Mouse (Mus musculus) gastrocnemius, postnatal 36 days (tissue): ENCODE data around the gene Nek4. TPM values are rescaled to one million over a fixed set of nuclear protein-coding genes. Genes with fewer than 3 reads are reported as not detected.

Source experiments
- DNase-seq, 2 experiments: peaks; one replicate each; pipeline ENCODE4 v3.0.0; 2022
- intact Hi-C: fragments of 180-260 bp; cut with DNase I; formaldehyde crosslinking; loops from one replicate; pipeline ENCODE4 v1.15.1; 2025
- total RNA-seq, 2 experiments: library from RNA; stranded (reverse); gene quantifications; 2 replicates each; pipeline ENCODE4 v1.2.3; 2021

Gene Nek4
- total RNA-seq, 2 experiments from 2014 or later = 4.7 TPM

DNA sequence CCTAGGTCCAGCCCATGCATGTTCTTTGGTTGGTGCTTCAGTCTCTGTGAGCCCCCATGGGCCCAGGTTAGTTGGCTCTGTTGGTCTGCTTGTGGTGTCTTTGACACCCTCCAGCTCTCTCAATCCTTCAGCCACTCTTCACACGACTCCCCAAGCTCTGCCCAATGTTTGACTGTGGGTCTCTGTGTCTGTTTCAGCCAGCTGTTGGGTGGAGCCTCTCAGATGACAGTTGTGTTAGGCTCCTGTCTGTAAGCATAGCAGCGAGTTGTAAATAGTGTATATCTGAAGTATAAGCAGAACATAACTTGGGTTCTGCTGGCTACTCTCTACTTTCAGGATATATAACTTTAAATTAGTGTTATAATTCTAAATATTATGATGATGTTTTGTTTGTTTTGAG lies 7.3 kb downstream of the Nek4 start:
- intact Hi-C loops = no loop called here

DNA sequence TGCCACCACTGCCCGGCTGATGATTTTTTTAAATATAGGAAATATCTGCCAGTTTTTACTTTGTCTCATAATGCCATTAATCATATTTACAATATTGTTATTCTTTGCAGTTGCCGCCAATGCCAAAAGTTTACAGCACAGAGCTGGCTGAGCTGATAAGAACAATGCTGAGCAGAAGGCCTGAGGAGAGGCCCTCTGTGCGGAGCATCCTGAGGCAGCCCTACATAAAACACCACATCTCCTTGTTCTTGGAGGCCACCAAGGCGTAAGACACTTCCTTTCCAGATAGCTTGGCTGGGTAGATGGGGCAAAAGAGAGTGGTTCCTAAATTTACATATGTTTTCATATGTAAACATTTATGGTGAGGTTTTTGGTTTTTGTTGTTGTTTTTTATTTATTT lies 7.9 kb downstream of the Nek4 start:
- intact Hi-C loops = no loop called here
- no peak for DNase-seq

More for the DNA sequence above, 7.3 kb downstream of the Nek4 start:
- DNase-seq = no peak

DNA sequence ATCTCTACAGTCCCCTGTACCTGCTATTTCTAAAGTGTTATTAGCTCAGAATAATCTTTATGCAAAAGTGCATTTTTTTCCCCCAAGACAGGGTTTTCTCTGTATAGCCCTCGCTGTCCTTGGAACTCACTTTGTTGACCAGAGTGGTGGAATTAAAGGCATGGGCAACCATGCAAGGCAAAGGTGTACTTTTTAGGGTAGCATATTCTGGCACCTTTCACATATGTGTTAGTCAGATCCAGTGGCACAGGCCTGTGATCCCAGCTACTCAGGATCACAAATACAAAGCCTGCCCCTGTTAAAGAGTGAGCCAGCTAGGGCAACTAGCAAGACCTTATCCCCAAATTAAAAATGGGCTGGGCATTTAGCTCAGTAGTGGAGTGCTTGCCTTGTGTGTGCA lies 9.2 kb downstream of the Nek4 start:
- no peak for DNase-seq
- intact Hi-C loops = no loop called here

- intact Hi-C loops = no loop called here
These were observed 23.0 kb downstream of the Nek4 start for GRCm38 (mm10) chr14:30974204-30974603.

DNA sequence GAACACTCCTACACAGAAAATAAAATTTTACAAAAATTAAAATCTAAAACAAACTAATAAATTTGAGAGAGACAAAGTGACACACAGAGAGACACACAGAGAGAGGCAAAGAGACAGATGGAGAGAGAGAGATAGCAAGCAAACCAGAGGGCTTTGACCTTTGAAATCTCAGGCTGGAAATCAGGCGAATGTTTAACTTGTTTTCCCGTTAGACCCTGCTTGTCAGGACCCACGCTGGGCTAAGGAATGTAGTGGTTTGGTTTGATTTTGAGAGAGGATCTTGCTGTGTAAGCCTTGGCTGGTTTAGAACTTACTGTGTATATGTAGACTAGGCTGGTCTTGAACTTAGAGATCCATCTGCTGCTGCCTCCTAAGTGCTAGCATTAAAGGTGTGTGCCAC lies 25.0 kb downstream of the Nek4 start:
- no peak for DNase-seq
- intact Hi-C loops = no loop called here

More at GRCm38 (mm10) chr14:30974204-30974603, 23.0 kb downstream of the Nek4 start:
- DNase-seq = no peak

DNA sequence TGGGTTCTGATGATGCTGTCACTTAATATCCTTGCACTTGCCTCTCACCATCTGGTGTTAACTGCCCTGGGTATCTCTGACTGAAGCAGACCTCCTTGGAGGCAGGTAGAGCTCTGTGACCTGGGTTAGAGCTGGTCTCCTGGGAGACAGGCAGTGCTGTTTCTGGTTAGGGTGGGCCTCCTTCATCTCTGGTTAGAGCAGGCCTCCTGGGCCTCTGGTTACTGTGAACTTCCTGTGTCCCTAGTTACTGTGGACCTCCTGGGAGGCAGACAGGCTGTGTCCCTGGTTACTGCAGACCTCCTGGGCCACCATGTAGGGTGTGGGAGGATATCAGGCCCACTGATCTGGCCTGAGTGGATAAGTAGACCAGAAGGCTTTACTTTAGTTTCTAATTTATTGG lies 45.2 kb downstream of the Nek4 start:
- no peak for DNase-seq
- intact Hi-C loops = no loop called here

DNA sequence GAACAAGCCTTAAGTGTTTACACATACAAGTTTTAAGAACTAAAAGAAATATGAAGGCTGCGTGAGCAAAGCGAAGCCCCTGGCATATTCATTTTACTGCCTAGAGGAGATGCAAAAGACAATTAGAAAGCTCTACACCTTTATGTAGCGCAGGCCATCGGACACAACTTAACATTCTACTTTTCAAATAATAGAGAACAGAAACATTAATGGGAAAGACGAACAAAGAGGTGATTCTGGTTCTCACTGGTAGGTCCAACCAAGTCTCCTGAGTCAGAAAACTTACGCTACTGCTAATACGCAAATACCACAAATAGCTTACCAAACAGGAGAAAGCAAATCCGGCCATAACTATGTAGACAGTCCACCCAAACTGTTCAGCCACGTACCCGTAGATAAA lies 49.2 kb downstream of the Nek4 start:
- intact Hi-C loops = no loop called here
- DNase-seq = no peak

DNA sequence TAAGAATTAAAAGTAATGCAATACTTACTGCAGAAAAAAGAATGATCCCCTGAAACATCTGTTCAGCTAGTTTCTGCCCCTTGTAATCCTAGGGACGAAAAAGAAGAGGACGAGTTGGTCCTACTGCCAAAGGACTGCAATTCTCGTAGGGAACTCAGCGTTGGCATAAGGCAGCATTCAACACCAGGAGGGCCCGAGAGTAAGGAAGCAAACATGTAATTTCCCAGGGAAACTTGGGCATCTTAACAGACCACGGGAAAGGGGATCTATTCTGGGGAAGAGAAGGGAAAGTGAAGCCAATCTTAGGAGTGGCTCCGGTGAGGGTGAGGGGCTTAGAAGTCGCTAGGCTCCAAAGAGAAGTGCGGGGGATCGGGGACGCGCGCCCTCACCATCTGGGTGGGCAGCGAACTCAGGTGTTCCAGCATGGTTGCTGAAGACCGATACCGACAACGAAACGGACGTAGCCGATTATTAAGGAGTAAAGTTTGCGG lies 49.7 kb downstream of the Nek4 start:
- intact Hi-C loops = no loop called here
- DNase-seq = no peak

GRCm38 (mm10) chr14:31001307-31002205 lies 50.4 kb downstream of the Nek4 start, which contains the start of the genes Glt8d1 and Spcs1:
Gene Glt8d1 (plus strand): TSS chr14:31001400.
Gene Spcs1 (minus strand): TSS chr14:31001672.
- intact Hi-C loops = no loop called here
- peak; percentile 76 to 89 for DNase-seq

DNA sequence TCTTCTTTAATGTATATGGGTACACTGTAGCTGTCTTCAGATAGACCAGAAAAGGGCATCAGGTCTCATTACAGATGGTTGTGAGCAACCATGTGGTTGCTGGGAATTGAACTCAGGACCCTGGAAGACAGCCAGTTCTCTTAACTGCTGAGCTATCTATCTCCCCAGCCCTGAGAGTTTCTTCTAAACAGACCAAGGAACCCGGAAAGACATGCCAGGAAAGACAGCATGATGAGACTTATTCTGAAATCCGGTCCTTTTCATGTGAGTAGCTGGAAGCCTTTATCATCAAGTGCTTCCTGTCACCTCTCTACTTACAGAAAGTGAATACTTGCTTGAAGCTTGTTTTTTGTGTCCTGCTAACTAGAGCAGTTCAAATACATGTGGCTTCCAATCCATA lies 53.4 kb downstream of the Nek4 start:
- DNase-seq = no peak
- intact Hi-C loops = no loop called here

GRCm38 (mm10) chr14:31006779-31007178 lies 55.6 kb downstream of the Nek4 start:
- DNase-seq = no peak
- intact Hi-C loops = no loop called here

GRCm38 (mm10) chr14:31011588-31011987 lies 60.4 kb downstream of the Nek4 start:
- intact Hi-C loops = no loop called here
- no peak for DNase-seq

DNA sequence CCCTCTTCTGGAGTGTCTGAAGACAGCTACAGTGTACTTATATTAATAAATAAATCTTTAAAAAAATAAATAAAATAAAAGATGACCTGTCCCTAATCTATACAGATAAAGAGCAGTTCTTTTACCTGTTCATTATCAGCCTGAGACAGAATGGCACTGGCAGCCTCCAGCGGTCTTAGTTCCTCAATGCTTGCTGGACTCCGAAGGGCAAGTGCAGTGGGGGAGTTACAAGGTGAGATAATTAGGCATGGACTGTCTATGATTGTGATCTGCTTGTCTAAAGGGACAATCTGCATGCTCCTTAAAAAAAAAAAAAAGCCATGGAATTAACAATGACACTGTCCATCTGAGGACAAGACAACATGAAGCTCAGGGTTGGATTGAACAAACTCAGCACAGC lies 62.8 kb downstream of the Nek4 start:
- intact Hi-C loops = loop anchor here (1.0 kb wide), 1 partner anchor 19 kb away; no protein-coding TSS in a partner anchor
- no peak for DNase-seq

GRCm38 (mm10) chr14:31016063-31016462 lies 64.9 kb downstream of the Nek4 start:
- DNase-seq = no peak
- intact Hi-C loops = no loop called here

- intact Hi-C loops = no loop called here
- DNase-seq = no peak
These were observed 66.7 kb downstream of the Nek4 start for GRCm38 (mm10) chr14:31017854-31018253.

- intact Hi-C loops = no loop called here
- DNase-seq = peak; percentile 92 to 95
These were observed 67.7 kb downstream of the Nek4 start, which contains the start of the genes Pbrm1 and Gnl3 for GRCm38 (mm10) chr14:31018860-31019291. Gene Pbrm1 (plus strand): TSS chr14:31019138. Gene Gnl3 (minus strand): TSS chr14:31019152.

DNA sequence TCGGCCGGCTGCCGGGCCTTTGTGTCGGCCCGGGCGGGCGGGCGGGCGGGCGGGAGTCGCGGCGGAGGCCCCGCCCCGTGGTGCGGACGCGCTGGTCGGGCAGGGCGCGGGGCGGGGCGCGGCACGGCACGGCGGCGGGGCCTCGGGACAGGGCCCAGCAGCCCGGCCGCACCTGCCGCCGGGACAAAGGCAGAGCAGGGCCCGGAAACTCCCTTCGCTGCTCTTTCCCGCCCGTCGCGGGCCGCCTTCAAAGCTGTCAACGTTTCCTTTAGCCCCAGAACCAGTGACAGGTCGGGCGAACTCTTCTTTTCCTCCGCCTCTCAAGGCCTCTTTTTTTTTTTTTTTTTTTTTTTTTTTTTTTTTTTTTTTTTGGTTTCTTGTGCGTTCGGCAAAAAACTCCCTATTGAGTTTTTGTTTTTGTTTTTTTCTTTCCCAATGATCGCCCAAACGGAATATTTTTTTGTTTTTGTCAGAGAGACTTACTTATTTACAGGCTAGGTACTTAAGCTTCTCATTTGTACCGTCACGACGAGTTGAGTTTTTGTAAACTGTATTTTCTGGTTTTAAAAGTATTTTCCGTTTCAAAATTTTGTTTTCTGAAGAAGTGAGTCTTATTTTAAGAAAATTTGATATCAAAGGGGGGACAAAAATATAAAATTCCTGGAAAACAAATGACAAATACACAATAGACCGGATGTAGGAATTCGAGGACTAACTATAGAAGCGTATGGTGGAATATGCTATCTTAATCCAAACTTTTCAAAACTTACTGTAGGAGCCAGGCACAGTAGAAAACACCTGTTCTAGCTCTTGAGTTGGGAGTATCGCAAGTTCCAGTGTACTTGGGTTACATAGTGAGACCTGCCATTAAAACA lies 68.4 kb downstream of the Nek4 start:
- DNase-seq = peak in 1 of 2 experiments; percentile 67
- intact Hi-C loops = loop anchor here (5.0 kb wide), 1 partner anchor 43 kb away; no protein-coding TSS in a partner anchor

DNA sequence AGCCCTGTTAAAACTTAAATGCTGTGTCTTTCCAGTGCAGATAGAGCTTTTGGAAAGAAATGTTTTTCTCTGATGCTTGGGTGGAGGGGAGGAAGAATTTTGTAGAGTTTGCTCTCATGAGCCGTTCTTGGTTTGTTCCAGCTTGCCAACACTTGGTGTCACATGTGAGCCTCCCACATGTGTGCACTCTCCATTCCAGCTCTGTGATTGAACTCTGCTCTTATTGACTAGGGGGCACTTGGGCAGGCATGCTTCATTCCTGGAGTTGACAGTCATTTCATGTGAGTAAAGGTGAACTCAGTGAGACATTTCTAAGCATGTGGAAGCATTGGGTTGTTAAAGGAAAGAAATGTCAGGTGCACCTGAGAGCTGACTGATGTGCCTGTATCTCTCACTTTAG lies 71.4 kb downstream of the Nek4 start:
- DNase-seq = no peak
- intact Hi-C loops = loop anchor here (5.0 kb wide), 1 partner anchor 40 kb away; no protein-coding TSS in a partner anchor

GRCm38 (mm10) chr14:31025785-31026184 lies 74.6 kb downstream of the Nek4 start:
- DNase-seq = no peak
- intact Hi-C loops = no loop called here
